Mouse (Mus musculus): Measurements from ENCODE around the gene 1700020N01Rik.

DNA sequence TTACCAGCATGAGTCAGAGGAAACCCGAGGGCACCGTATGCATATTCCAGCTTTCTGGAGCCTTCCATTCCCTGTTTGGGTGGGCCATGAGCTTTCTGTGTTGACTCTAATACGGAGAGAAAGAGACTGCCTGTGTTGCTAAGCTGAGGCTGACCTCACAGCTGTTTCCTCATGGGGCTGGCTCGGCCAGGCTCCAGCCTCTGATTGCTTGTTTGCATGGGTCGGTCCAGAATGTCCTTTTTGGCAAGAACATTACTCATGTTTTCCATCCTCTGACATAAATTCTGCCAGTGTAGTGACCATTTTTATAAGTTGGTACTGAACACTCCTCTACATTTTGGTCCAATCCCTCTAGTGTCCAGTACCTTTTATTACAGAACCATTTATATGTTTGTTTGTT lies 35.6 kb downstream of the 1700020N01Rik start:
- TF ChIP-seq TAL1 (IDR thresholded peaks at IDR 0.05; ENCODE audit: low read length) (no peak), GATA1 (IDR thresholded peaks at IDR 0.05; ENCODE audit: low read length) (no peak)
